Mouse (Mus musculus) urinary bladder, adult 2 months (tissue): ENCODE data around the gene Gm572. TPM values are rescaled to one million over a fixed set of nuclear protein-coding genes. Genes with fewer than 3 reads are reported as not detected.

Experiments
- DNase-seq: peaks from one replicate; pipeline ENCODE4 v3.0.0; 2022; ENCODE audit warnings: low spot score
- polyA plus RNA-seq: library from polyadenylated mRNA; depleted of rRNA; stranded (reverse); fragments of >200 nt; gene quantifications from 2 replicates; pipeline ENCODE4 v1.2.3, GENCODE M21; 2012

The Gm572 gene
- polyA plus RNA-seq, 1 experiment: 0.04 TPM

GRCm38 (mm10) chr4:148664021-148664420, 20.9 kb downstream of the Gm572 start:
- no peak for DNase-seq

DNA sequence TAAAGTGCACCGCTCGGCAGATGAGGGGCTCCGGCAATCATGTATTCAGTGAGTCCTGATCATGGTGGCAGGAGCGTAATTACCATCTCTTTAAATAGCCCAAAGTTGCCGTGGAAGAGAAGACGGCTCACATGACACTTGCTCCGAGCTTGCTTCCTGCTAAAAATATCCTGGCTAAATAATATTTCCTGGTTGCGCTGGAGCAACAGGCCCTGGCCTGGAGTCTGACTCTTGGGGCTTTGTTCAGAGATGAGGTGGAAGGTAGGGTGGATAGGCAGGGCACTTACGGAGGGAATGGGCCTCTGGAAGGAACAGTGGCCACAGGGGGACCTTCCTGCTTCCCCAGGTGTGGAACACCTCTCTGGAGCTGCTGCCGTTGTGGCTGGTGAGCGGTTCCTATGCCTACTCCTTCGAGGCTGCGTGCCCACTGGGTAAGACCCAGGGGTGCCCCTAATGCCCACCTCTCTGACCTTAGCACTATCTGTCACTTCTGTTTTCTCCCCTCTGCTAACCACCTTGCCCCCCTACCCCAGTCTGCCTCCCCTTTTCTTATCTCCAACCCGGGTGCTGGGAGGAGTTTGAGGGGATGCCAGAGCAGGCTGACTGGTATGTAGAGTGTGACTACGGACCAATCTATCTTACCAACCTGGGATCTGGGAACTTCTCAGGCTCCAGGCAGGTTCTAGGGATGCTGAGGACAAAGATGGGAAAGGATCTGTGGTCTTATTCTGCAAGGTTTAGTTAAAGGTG, 24.1 kb downstream of the Gm572 start:
- DNase-seq: no peak

- no peak for DNase-seq
Observed at GRCm38 (mm10) chr4:148671230-148671947, 28.3 kb downstream of the Gm572 start.

GRCm38 (mm10) chr4:148675043-148675442, 31.9 kb downstream of the Gm572 start:
- no peak for DNase-seq

DNA sequence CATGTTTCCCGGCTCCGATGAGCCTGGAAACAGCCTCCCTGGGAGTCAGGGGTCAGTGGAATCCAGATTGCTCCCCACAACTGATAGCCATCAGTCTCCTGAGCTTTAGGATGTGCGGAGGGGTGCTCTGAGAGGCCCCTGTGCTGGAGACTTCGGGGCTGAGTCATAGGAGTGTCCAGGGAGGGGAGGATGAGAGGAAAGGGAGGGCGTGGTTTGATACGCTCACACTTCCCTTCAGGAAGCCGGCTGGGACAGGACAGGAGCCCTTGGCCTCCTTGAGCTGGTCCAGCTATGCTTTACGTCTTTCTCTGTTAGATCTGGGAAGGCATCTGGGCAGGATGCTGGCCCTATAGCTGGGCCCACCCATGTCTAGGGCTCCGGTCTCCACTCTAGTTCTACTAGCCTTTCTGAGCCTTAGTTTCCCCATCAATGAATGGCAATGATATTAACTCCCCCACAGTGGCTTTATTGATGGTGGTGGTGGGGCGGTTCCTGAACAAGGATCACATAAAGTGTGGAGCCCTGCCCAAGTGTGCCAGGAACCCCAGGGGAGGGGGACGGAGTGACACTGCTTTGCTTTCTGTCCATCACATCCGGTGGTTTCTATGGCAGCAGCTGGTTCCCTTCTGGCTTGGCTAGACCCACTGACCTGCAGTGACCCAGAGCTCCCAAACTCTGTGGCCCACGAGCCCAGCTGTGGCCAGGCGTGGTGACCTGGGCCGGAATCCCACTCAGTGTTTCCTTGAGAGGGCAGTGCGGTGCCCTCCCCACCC, 33.3 kb downstream of the Gm572 start:
- DNase-seq: no peak

DNA sequence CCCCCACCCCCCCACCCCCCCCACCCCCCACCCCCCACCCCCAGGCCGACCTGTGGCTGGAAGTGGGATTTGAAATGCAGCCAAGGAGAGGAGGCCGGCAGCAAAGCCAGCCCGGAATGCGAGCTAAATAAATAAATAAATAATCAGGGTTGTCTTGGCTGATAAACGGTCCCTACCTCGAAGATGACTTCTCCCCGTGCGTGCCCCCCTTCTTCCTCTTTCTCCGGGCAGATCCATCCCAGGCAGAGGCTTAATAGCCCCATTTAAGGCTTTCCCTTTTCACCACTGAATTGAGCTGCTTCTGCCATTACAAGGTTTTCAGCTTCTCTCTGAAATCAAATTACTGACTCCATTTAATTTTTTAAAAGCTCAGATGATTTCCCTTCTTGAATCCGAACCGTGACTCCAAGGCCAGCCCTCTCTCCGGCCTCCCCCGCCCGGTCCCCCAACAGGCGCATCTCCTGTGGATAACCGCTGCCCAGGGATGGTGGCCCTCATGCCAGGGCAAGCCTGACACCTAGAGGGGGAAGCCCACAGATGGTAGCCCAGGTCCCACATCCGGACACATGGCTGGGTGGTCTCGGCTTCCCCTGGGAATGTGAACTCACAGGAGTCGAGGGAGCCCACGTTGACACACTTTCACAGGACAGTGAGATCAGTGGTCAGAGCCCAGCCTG, 34.0 kb downstream of the Gm572 start:
- DNase-seq: no peak

DNA sequence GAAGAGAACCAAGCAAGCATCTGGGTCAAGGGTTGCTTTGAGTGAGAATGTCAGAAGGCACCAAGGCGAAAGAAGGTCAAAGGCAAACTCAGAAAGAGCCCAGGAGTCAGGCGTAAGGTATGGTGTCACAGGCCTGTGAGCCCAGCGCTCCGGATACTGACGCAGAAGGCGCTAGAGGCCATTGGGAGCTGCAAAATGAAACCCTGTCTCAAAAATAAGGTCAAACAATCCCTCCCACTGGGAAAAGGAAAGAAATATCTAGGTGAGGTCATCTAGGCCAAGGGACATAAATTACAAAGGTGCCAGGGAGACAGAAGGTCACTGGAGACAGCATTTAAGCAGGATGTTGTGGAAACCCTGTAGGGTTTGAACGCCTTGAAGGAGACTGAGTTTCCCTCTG, 35.0 kb downstream of the Gm572 start:
- DNase-seq: no peak

GRCm38 (mm10) chr4:148680505-148681067, 37.5 kb downstream of the Gm572 start:
- no peak for DNase-seq

- DNase-seq: peak; percentile 51
Observed at GRCm38 (mm10) chr4:148681429-148681828, 38.3 kb downstream of the Gm572 start.

- no peak for DNase-seq
Observed at GRCm38 (mm10) chr4:148682961-148683360, 39.8 kb downstream of the Gm572 start.

DNA sequence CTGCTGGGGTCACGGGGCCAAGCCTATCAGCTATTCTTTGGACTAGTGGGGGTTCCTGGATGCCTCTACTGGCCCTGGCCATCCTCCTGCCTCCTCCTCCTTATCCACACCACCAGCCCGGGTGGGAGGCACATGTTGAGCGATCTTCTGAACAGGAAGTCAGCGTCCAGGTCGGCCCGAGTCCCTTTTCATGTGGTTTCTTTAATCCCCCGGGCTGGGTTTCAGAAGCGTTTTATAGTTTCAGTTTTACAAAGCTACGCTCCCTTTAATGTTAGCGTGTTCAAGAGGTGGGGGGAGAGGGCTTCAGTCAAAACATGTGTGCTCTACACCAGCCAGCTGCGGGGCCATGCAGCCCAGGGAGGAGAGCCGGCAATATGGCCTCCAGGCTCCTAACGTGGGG, 40.4 kb downstream of the Gm572 start:
- DNase-seq: no peak

- DNase-seq: no peak
Observed at GRCm38 (mm10) chr4:148686491-148686941, 43.4 kb downstream of the Gm572 start.

DNA sequence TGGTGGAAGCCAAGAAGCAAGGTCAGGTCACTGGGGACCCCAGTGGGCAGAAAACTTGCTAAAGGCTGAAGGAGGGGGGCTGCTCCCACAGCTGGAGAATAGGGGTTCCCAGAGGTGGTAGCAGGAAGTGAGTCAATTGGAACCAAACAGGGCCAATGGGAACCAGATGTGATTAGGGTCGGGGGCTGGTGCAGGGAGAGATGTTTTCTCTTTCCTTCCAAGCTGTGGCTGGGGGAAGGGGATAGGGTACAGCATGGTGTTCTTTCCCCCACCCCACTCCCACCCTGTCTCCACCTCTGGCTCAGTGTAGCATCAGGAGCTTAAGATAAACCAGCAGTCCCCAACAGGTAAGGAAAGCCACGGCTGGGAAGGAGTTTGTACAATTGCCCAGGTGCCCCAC, 45.0 kb downstream of the Gm572 start:
- no peak for DNase-seq

DNA sequence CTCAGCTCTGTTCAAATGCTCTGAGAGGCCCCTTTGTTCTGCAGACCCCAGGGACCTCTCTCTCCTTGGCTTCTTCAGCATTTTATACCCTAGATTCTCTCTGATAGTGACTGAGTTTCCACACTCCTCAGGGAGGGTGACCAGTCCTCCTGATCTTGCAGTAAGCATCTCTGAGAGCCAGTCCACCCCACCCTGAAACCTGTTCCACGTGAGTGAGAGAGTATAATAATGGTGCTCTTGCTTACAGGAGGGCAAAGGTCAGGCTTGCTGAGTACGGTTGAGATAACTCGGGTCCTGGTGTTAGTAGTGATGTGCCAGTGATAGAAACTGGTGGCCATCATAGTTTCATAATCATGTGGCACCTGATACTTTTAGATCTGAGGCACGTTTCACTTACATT, 48.1 kb downstream of the Gm572 start:
- DNase-seq: no peak

GRCm38 (mm10) chr4:148693417-148693959, 50.4 kb downstream of the Gm572 start:
- DNase-seq: no peak

DNA sequence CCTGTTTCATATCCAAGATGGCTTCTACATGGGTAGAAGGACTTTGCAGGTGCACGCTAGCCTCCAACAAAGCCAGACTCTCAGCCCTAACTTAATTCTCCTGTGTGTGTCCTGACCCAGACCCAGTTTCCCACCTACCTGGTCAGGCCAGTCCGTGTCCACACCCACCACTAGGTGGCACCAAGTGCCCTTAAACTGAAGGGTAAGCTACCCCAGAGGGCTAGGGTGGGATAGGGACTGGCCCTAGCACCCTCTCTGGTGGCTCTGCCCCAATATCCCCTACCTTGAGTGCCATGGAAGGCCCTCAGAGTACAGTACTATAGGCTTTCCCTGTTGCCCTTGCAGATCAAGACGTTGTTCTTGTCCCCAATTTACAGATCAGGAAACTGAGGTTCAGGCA, 61.6 kb downstream of the Gm572 start:
- no peak for DNase-seq

- no peak for DNase-seq
Observed at GRCm38 (mm10) chr4:148708836-148709235, 65.7 kb downstream of the Gm572 start.

DNA sequence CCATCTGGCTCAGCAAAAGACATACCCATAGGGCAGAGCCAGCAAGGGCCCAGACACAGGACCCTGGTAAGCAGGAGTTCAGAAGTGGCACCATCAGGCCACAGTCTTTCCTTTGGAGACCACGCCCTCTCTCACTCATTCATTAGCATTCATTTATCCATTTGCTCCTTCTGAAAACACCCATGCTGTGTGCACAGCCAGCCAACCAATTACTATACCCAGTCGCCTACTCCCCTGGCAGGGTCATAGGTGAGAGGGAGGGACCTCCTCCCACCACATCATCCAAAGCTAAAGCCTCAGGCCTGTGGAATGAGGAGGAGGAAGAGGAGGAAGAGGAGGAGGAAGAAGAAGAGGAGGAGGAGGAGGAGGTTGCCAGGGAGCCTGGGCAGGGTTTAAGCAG, 67.3 kb downstream of the Gm572 start:
- DNase-seq: no peak

GRCm38 (mm10) chr4:148711323-148711722, 68.2 kb downstream of the Gm572 start:
- DNase-seq: no peak

DNA sequence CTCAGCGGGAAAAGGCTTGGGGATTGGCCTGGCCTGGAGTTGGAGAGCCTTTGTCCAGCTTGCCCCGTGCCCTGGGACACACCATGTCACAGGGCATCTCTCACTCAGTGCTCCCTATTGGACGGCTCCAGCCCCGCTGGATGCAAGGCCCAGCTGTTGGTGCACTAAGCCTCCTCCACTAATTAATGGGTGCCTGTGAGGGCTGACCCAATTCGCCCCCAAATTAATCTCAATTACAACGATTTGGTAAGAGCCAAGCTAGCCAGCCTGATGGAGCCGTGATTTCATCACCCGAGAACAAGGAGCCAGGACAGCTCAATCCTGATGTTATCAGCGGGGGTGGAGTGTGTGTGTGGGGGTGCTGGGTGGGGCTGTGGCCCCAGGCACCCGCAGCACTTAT, 69.5 kb downstream of the Gm572 start:
- no peak for DNase-seq

GRCm38 (mm10) chr4:148714064-148714463, 70.9 kb downstream of the Gm572 start:
- no peak for DNase-seq
